8 mouse cellular contexts compared by ENCODE assay signal in the genomic region with DNA sequence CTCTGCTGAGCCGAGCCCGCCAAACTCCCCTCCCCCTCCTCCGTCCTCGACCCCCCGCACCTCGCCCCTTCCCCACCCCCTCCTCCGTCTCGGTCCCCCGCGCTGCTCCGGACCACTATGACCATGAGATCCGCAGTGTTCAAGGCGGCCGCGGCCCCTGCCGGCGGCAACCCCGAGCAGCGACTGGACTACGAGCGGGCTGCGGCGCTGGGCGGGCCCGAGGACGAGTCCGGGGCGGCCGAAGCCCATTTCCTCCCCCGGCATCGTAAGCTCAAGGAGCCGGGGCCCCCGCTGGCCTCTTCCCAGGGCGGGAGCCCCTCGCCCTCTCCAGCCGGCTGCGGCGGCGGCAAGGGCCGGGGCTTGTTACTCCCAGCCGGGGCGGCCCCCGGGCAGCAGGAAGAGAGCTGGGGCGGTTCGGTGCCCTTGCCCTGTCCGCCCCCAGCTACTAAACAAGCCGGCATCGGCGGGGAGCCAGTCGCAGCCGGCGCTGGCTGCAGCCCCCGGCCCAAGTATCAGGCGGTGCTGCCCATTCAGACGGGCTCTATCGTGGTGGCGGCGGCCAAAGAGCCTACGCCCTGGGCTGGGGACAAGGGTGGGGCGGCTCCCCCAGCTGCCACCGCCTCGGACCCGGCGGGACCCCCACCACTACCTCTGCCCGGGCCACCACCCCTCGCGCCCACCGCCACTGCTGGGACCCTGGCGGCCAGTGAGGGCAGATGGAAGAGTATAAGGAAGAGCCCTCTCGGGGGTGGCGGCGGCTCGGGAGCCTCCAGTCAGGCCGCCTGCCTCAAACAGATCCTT. TPM values are rescaled to one million over a fixed set of nuclear protein-coding genes. Genes with fewer than 3 reads are reported as not detected.
DNase-seq lines count a peak whose midpoint lies in the region; ATAC-seq and TF ChIP-seq lines count a peak whose summit lies in the region.

No protein-coding gene starts in this region.

- H3K9me3 ChIP-seq in intestine, embryonic 14.5 days (ENCODE audit: control insufficient read depth, low read length): no peaks in the 10 kb centered on the region
- no peaks in the 10 kb centered on the region for H3K9me3 ChIP-seq in liver, embryonic 16.5 days (replicated peaks; ENCODE audit: control insufficient read depth, low read length)
- no peaks in the 10 kb centered on the region for H3K9me3 ChIP-seq in neural tube, embryonic 15.5 days (replicated peaks)

- peak overlapping the region; percentile 83 for H3K27ac ChIP-seq in cerebellum, adult 2 months (ENCODE audit: insufficient read depth, low read length)
- peak overlapping the region; percentile 100 for H3K27ac ChIP-seq in intestine, embryonic 14.5 days (ENCODE audit: low read depth)
- peak overlapping the region; percentile 97 for H3K27ac ChIP-seq in liver, embryonic 16.5 days (ENCODE audit: low read length)
- H3K27ac ChIP-seq in neural tube, embryonic 15.5 days (replicated peaks): peak overlapping the region; percentile 100

- no peaks in the 10 kb centered on the region for H3K27me3 ChIP-seq in cerebellum, adult 2 months (ENCODE audit: control insufficient read depth, insufficient read depth, low read length)
- H3K27me3 ChIP-seq in intestine, embryonic 14.5 days (replicated peaks; ENCODE audit: control insufficient read depth, insufficient read depth, low read length): no peaks in the 10 kb centered on the region
- no peaks in the 10 kb centered on the region for H3K27me3 ChIP-seq in liver, embryonic 16.5 days (ENCODE audit: control insufficient read depth, insufficient read depth, low read depth, low read length)
- no peaks in the 10 kb centered on the region for H3K27me3 ChIP-seq in neural tube, embryonic 15.5 days (replicated peaks)

- H3K4me2 ChIP-seq in intestine, embryonic 14.5 days (ENCODE audit: low read length): peak overlapping the region; percentile 77
- H3K4me2 ChIP-seq in liver, embryonic 16.5 days (ENCODE audit: low read depth, low read length): peak overlapping the region; percentile 97
- peak overlapping the region; percentile 94 for H3K4me2 ChIP-seq in neural tube, embryonic 15.5 days

- WGBS in cerebellum, adult 2 months: under 1% methylated on average over 64 of the region's 74 CpGs
- WGBS in intestine, embryonic 14.5 days: under 1% methylated on average over 66 of the region's 74 CpGs
- under 1% methylated on average over 70 of the region's 74 CpGs for WGBS in liver, embryonic 16.5 days (ENCODE audit: insufficient replicate concordance)
- under 1% methylated on average over 60 of the region's 74 CpGs for WGBS in neural tube, embryonic 15.5 days

- no peak for TF ChIP-seq CTCF in cerebellum, adult 2 months (IDR thresholded peaks at IDR 0.05; ENCODE audit: borderline replicate concordance, insufficient read depth, low read depth, low read length)

- no peak for TF ChIP-seq POLR2A in cerebellum, adult 2 months (IDR thresholded peaks at IDR 0.05; ENCODE audit: borderline replicate concordance, insufficient read depth, low read length)

- peak overlapping the region; percentile 98 for H3K9ac ChIP-seq in intestine, embryonic 14.5 days (ENCODE audit: low read length)
- H3K9ac ChIP-seq in liver, embryonic 16.5 days (ENCODE audit: low read depth, low read length): peak overlapping the region; percentile 97
- H3K9ac ChIP-seq in neural tube, embryonic 15.5 days (replicated peaks): peak overlapping the region; percentile 90

- peaks cover 5% of the 10 kb centered on the region; the same call in 1 of the 2 replicates for H3K4me1 ChIP-seq in cerebellum, adult 2 months (ENCODE audit: control insufficient read depth, insufficient read depth, low read length)
- H3K4me1 ChIP-seq in intestine, embryonic 14.5 days (replicated peaks; ENCODE audit: control insufficient read depth, insufficient read depth, low read length): peaks cover 23% of the 10 kb centered on the region
- peaks cover 33% of the 10 kb centered on the region for H3K4me1 ChIP-seq in liver, embryonic 16.5 days (ENCODE audit: control insufficient read depth, low read depth, low read length)
- peaks cover 45% of the 10 kb centered on the region for H3K4me1 ChIP-seq in neural tube, embryonic 15.5 days

- DNase-seq in right cerebral cortex, postnatal 14 days: peak; percentile 62
- DNase-seq in right cerebral cortex, adult 2 months (ENCODE audit: low spot score in 2 of 2): no peak
- peak in 1 of 2 experiments; percentile 61 for DNase-seq in cerebellum, adult 2 months
- peak; percentile 41 to 47 for DNase-seq in gastrocnemius, adult 8-10 months (ENCODE audit: low spot score in 2 of 2)
- no peak for DNase-seq in intestine, embryonic 14.5 days (ENCODE audit: low spot score)
- no peak for DNase-seq in ovary, postnatal 36 days (ENCODE audit: low spot score)

- H3K4me3 ChIP-seq in cerebellum, adult 2 months (replicated peaks; ENCODE audit: insufficient read depth, low read depth, low read length): peak overlapping the region; percentile 84
- H3K4me3 ChIP-seq in intestine, embryonic 14.5 days (ENCODE audit: low read depth, low read length): peak overlapping the region; percentile 100
- H3K4me3 ChIP-seq in liver, embryonic 16.5 days (ENCODE audit: low read depth, low read length): peak overlapping the region; percentile 91
- peak overlapping the region; percentile 71 for H3K4me3 ChIP-seq in neural tube, embryonic 15.5 days (replicated peaks)

- peak; percentile 33 for ATAC-seq in intestine, embryonic 14.5 days (replicated peaks; ENCODE audit: low FRiP score, low TSS enrichment, low read depth)
- ATAC-seq in liver, embryonic 16.5 days (ENCODE audit: low read depth): peak; percentile 58
- peak; percentile 51 for ATAC-seq in neural tube, embryonic 15.5 days (ENCODE audit: low FRiP score)

- H3K36me3 ChIP-seq in intestine, embryonic 14.5 days (ENCODE audit: control insufficient read depth, insufficient read depth, low read length): peaks cover 26% of the 10 kb centered on the region
- H3K36me3 ChIP-seq in liver, embryonic 16.5 days (ENCODE audit: control insufficient read depth, insufficient read depth): peaks cover 12% of the 10 kb centered on the region
- H3K36me3 ChIP-seq in neural tube, embryonic 15.5 days: peaks cover 20% of the 10 kb centered on the region

RNA-seq across cellular contexts. Expression of gene Msl1, which starts 0.6 kb away (rescaled TPM):
- polyA plus RNA-seq in cerebellum, adult 2 months (2012; rRNA removed): 99.1 and 103 TPM in 2 replicates
- 10 to 100 TPM; 53.9 to 57.7 (median 55.8) TPM for total RNA-seq in gastrocnemius, adult 8-10 months (2022)
- 17.5 and 19.1 TPM in 2 replicates for polyA plus RNA-seq in intestine, embryonic 14.5 days (2014; fragmentation: Nextera tagmentation; extraction: Ambion mirVana)
- 4.9 and 5.3 TPM in 2 replicates for polyA plus RNA-seq in liver, embryonic 16.5 days (2015; fragmentation: Nextera tagmentation; extraction: Ambion mirVana)
- 27.5 and 30.1 TPM in 2 replicates for polyA plus RNA-seq in neural tube, embryonic 15.5 days (2015; fragmentation: Nextera tagmentation; extraction: Ambion mirVana)

RNA-seq across cellular contexts. Expression of gene Casc3, which starts 8.8 kb away (rescaled TPM):
- 55.5 TPM in 2 replicates for polyA plus RNA-seq in cerebellum, adult 2 months (2012; rRNA removed)
- total RNA-seq in gastrocnemius, adult 8-10 months (2022): 10 to 100 TPM; 14.1 to 18.4 (median 15.2) TPM
- 34.5 and 37.3 TPM in 2 replicates for polyA plus RNA-seq in intestine, embryonic 14.5 days (2014; fragmentation: Nextera tagmentation; extraction: Ambion mirVana)
- 11.6 and 13.6 TPM in 2 replicates for polyA plus RNA-seq in liver, embryonic 16.5 days (2015; fragmentation: Nextera tagmentation; extraction: Ambion mirVana)
- 44.3 and 46.8 TPM in 2 replicates for polyA plus RNA-seq in neural tube, embryonic 15.5 days (2015; fragmentation: Nextera tagmentation; extraction: Ambion mirVana)

RNA-seq across cellular contexts. Expression of gene Nr1d1, which starts 20.8 kb away (rescaled TPM):
- 144 and 167 TPM in 2 replicates for polyA plus RNA-seq in cerebellum, adult 2 months (2012; rRNA removed)
- total RNA-seq in gastrocnemius, adult 8-10 months (2022): 100 to 1,000 TPM in 2 of 4 experiments, 10 to 100 TPM in 2; 83.4 to 175 (median 99.4) TPM
- polyA plus RNA-seq in intestine, embryonic 14.5 days (2014; fragmentation: Nextera tagmentation; extraction: Ambion mirVana): 2.5 and 2.8 TPM in 2 replicates
- polyA plus RNA-seq in liver, embryonic 16.5 days (2015; fragmentation: Nextera tagmentation; extraction: Ambion mirVana): 0.65 and 0.66 TPM in 2 replicates
- 3.8 and 4.0 TPM in 2 replicates for polyA plus RNA-seq in neural tube, embryonic 15.5 days (2015; fragmentation: Nextera tagmentation; extraction: Ambion mirVana)

RNA-seq across cellular contexts. Expression of gene Rapgefl1, which starts 40.7 kb away (rescaled TPM):
- polyA plus RNA-seq in cerebellum, adult 2 months (2012; rRNA removed): 56.8 and 58.0 TPM in 2 replicates
- total RNA-seq in gastrocnemius, adult 8-10 months (2022): under 1 TPM in 2 of 4 experiments, not detected in 2; 0.08 to 0.29 TPM
- 1.5 and 2.2 TPM in 2 replicates for polyA plus RNA-seq in intestine, embryonic 14.5 days (2014; fragmentation: Nextera tagmentation; extraction: Ambion mirVana)
- polyA plus RNA-seq in liver, embryonic 16.5 days (2015; fragmentation: Nextera tagmentation; extraction: Ambion mirVana): 0.06 and 0.18 TPM in 2 replicates
- polyA plus RNA-seq in neural tube, embryonic 15.5 days (2015; fragmentation: Nextera tagmentation; extraction: Ambion mirVana): 12.5 and 13.7 TPM in 2 replicates

RNA-seq across cellular contexts. Expression of gene Thra, which starts 55.5 kb away (rescaled TPM):
- 439 and 447 TPM in 2 replicates for polyA plus RNA-seq in cerebellum, adult 2 months (2012; rRNA removed)
- total RNA-seq in gastrocnemius, adult 8-10 months (2022): 10 to 100 TPM; 67.5 to 81.5 (median 76.2) TPM
- 60.7 and 63.8 TPM in 2 replicates for polyA plus RNA-seq in intestine, embryonic 14.5 days (2014; fragmentation: Nextera tagmentation; extraction: Ambion mirVana)
- polyA plus RNA-seq in liver, embryonic 16.5 days (2015; fragmentation: Nextera tagmentation; extraction: Ambion mirVana): 6.5 and 7.7 TPM in 2 replicates
- polyA plus RNA-seq in neural tube, embryonic 15.5 days (2015; fragmentation: Nextera tagmentation; extraction: Ambion mirVana): 104 and 125 TPM in 2 replicates

Comparison
In these comparisons a context has a peak if more than half of its experiments do, and no peak if none do; other contexts are left out.
1. DNase-seq: peak in right cerebral cortex, postnatal 14 days (single experiment) and gastrocnemius, adult 8-10 months (2 of 2); none in right cerebral cortex, adult 2 months (0 of 2), intestine, embryonic 14.5 days (single experiment) and ovary, postnatal 36 days (single experiment).
2. RNA of gene Nr1d1, which starts 20.8 kb away (polyA plus RNA-seq): 144 to 167 TPM in cerebellum, adult 2 months; 3.8 to 4.0 TPM in neural tube, embryonic 15.5 days, 2.5 to 2.8 TPM in intestine, embryonic 14.5 days and 0.65 to 0.66 TPM in liver, embryonic 16.5 days; every median in the first group is over 10 times any median in the second.
3. Peak in every context shown above with its lines, with median percentiles within 50 percentile points of each other: H3K27ac ChIP-seq, H3K4me3 ChIP-seq, ATAC-seq, H3K4me2 ChIP-seq and H3K9ac ChIP-seq.